Mouse (Mus musculus) c-Kit-negative CD71-positive TER-119-positive erythroid progenitor cells, embryonic 14.5 days (primary cell): ENCODE data around the gene Cgrrf1.
"Not testable (repeated sequence)": the region's sequence is repeated elsewhere in the genome, so short reads cannot be mapped to it uniquely, and the experiment has no call there.

ENCODE experiments used
- DNase-seq: peaks from one replicate; pipeline ENCODE4 v3.0.0-alpha.2; 2013; ENCODE audit warnings: low read depth, low spot score

The Cgrrf1 gene

GRCm38 (mm10) chr14:46831837-46832333 is at the start of gene Cgrrf1:
Gene Cgrrf1 (plus strand): TSS chr14:46832125.
- peak; percentile 96 for DNase-seq

GRCm38 (mm10) chr14:46782187-46782828 is 49.6 kb upstream of the Cgrrf1 start:
- no peak for DNase-seq

- no peak for DNase-seq
Observed at GRCm38 (mm10) chr14:46783327-46783926, 48.5 kb upstream of the Cgrrf1 start.

GRCm38 (mm10) chr14:46785247-46785646 is 46.7 kb upstream of the Cgrrf1 start:
- DNase-seq = no peak

- peak; percentile 16 for DNase-seq
Observed at GRCm38 (mm10) chr14:46787454-46787786, 44.5 kb upstream of the Cgrrf1 start.

GRCm38 (mm10) chr14:46787787-46788504 is 44.0 kb upstream of the Cgrrf1 start, which contains the start of gene Cnih1:
Gene Cnih1 (minus strand): TSS chr14:46788411.
- DNase-seq = peak; percentile 80

GRCm38 (mm10) chr14:46788505-46788901 is 43.4 kb upstream of the Cgrrf1 start:
- DNase-seq = no peak

GRCm38 (mm10) chr14:46790303-46790702 is 41.6 kb upstream of the Cgrrf1 start:
- no peak for DNase-seq

GRCm38 (mm10) chr14:46790723-46791122 is 41.2 kb upstream of the Cgrrf1 start:
- no peak for DNase-seq

- no peak for DNase-seq
Observed at GRCm38 (mm10) chr14:46794157-46794556, 37.8 kb upstream of the Cgrrf1 start.

GRCm38 (mm10) chr14:46800684-46801345 is 31.1 kb upstream of the Cgrrf1 start:
- DNase-seq = no peak

- no peak for DNase-seq
Observed at GRCm38 (mm10) chr14:46803259-46803658, 28.7 kb upstream of the Cgrrf1 start.

GRCm38 (mm10) chr14:46803791-46804190 is 28.1 kb upstream of the Cgrrf1 start:
- DNase-seq = no peak

- no peak for DNase-seq
Observed at GRCm38 (mm10) chr14:46806186-46806585, 25.7 kb upstream of the Cgrrf1 start.

- DNase-seq = no peak
Observed at GRCm38 (mm10) chr14:46807927-46808326, 24.0 kb upstream of the Cgrrf1 start.

GRCm38 (mm10) chr14:46815640-46816039 is 16.3 kb upstream of the Cgrrf1 start:
- peak; percentile 33 for DNase-seq

- no peak for DNase-seq
Observed at GRCm38 (mm10) chr14:46816916-46817622, 14.9 kb upstream of the Cgrrf1 start.

- DNase-seq = no peak
Observed at GRCm38 (mm10) chr14:46818743-46819142, 13.2 kb upstream of the Cgrrf1 start.

- DNase-seq = not testable (repeated sequence)
Observed at GRCm38 (mm10) chr14:46819961-46820360, 12.0 kb upstream of the Cgrrf1 start.

GRCm38 (mm10) chr14:46821271-46821872 is 10.6 kb upstream of the Cgrrf1 start:
- DNase-seq = peak; percentile 22
